Mouse (Mus musculus): Measurements from ENCODE around the gene Cacna1d. TPM values are rescaled to one million over a fixed set of nuclear protein-coding genes. Genes with fewer than 3 reads are reported as not detected.

Cacna1d gene
- total RNA-seq, 2 experiments from 2014 or later: 39.7 to 43.9 TPM

DNA sequence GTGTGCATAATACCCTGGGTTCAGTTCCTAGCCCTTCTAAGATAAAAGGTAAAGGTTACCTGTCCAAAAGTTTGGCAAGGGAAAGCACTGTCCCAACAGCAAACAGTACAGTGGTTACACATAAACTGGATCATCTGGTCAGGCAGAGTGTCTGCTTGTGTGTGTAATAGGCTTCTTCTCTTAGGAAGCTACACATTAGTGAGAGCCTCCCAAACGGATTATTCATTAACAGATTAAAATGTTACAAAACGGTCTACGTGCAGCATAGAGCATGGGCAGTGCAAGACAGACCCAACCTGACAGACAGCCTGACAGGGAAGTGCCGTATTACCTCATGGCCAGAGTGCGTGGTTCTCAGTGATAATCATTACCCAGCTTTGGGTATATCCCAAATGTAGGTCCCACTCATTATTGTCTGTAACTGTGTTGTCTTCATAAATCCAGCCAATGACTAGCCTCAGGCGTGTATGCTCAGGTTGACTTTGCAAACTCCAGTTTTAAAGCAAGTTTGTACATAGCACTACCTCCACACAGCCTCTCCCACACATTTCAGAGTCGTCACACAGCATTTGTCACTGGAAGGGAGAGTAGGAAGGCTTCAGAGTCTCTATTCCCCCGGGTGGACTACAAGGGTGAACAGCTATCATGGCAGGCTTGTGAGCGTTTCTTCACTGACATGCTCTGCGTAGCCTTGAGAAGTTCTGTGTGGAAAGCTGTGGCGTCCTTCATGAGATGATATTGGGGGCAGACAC lies 495.1 kb downstream of the Cacna1d start:
- no peak for DNase-seq (ENCODE audit: low spot score in 2 of 2)

DNA sequence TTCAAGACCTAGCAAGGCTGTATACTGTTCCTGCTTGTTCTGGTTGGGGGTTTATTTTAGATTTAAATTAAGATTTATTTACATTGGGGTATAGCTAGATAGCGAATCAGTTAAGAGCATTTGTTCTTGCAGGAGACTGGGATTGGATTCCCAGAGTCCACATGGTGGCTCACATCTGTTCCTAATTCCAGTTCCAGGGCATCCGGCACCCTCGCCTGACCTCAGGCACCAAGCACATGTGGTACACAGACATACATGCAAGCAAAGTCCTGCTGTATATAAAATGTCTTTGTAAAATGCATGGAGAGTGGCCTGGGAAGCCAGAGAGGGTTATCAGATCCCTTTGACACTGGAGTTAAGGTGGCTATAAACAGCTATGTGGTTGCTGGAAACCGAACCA lies 496.3 kb downstream of the Cacna1d start:
- no peak for DNase-seq (ENCODE audit: low spot score in 2 of 2)

Other genes with a start within 250 kb of the Cacna1d start
- gene Dcp1a, start 11.9 kb downstream of the Cacna1d start, total RNA-seq (2021): 10 to 100 TPM; 22.8 to 23.2 TPM
- 100 to 1,000 TPM; 186 to 187 TPM for gene Tkt, start 56.9 kb upstream of the Cacna1d start, total RNA-seq (2021)
- 10 to 100 TPM; 31.5 to 38.1 TPM for gene Prkcd, start 134.8 kb upstream of the Cacna1d start, total RNA-seq (2021)
- 10 to 100 TPM; 10.9 TPM for gene Rft1, start 162.9 kb upstream of the Cacna1d start, total RNA-seq (2021)
- gene Sfmbt1, start 223.4 kb upstream of the Cacna1d start, total RNA-seq (2021): 10 to 100 TPM; 36.4 to 36.5 TPM